Mouse (Mus musculus) forebrain, embryonic 16.5 days (tissue): ENCODE data around the gene Siae. TPM values are rescaled to one million over a fixed set of nuclear protein-coding genes. Genes with fewer than 3 reads are reported as not detected.

Source experiments
- ATAC-seq: fragments of 200-750 bp; cut with Nextera tagmentation; 2 replicates; pipeline ENCODE4 v1.8.0; 2017; ENCODE audit warnings: mild to moderate bottlenecking, moderate library complexity
- H3K27ac ChIP-seq: fragments of 300-500 bp; sonication (generic); 2 replicates; pipeline ENCODE4 v1.5.1; 2014; ENCODE audit warnings: low read length, control low read depth
- H3K27me3 ChIP-seq: fragments of 300-500 bp; sonication (generic); replicated peaks from 2 replicates; pipeline ENCODE4 v1.6.1; 2014; ENCODE audit warnings: low read length; ENCODE audit not compliant: control insufficient read depth, insufficient read depth
- H3K36me3 ChIP-seq: fragments of 300-500 bp; sonication (generic); 2 replicates; pipeline ENCODE4 v1.6.1; 2014; ENCODE audit not compliant: control insufficient read depth, insufficient read depth
- H3K4me1 ChIP-seq: fragments of 300-500 bp; sonication (generic); replicated peaks from 2 replicates; pipeline ENCODE4 v1.6.1; 2014; ENCODE audit warnings: low read length; ENCODE audit not compliant: control insufficient read depth, insufficient read depth
- H3K4me2 ChIP-seq: fragments of 300-500 bp; sonication (generic); 2 replicates; pipeline ENCODE4 v1.6.1; 2014; ENCODE audit warnings: mild to moderate bottlenecking, low read length, control low read depth
- H3K4me3 ChIP-seq: fragments of 300-500 bp; sonication (generic); replicated peaks from 2 replicates; pipeline ENCODE4 v1.5.1; 2014; ENCODE audit warnings: mild to moderate bottlenecking, low read length, control low read depth
- H3K9ac ChIP-seq: fragments of 300-500 bp; sonication (generic); replicated peaks from 2 replicates; pipeline ENCODE4 v1.6.1; 2014; ENCODE audit warnings: low read depth, low read length, control low read depth
- H3K9me3 ChIP-seq: fragments of 300-500 bp; sonication (generic); 2 replicates; pipeline ENCODE4 v1.6.1; 2016; ENCODE audit warnings: low read length; ENCODE audit not compliant: control insufficient read depth
- WGBS: fragments of 180-500 bp; shearing (Covaris S2); extraction: QIAGEN DNeasy Blood & Tissue Kit; methylation state at CpG from one replicate; pipeline ENCODE4 v1.1.7; 2014; 5-methylcytosine and 5-hydroxymethylcytosine counted together
- polyA plus RNA-seq: library from polyadenylated mRNA; unstranded; fragments of >200 nt; fragmentation: Nextera tagmentation; extraction: Ambion mirVana; gene quantifications from 2 replicates; pipeline ENCODE4 v1.2.1, GENCODE M21; 2015

Gene Siae
- polyA plus RNA-seq, 1 experiment from 2014 or later: 9.2 TPM

DNA sequence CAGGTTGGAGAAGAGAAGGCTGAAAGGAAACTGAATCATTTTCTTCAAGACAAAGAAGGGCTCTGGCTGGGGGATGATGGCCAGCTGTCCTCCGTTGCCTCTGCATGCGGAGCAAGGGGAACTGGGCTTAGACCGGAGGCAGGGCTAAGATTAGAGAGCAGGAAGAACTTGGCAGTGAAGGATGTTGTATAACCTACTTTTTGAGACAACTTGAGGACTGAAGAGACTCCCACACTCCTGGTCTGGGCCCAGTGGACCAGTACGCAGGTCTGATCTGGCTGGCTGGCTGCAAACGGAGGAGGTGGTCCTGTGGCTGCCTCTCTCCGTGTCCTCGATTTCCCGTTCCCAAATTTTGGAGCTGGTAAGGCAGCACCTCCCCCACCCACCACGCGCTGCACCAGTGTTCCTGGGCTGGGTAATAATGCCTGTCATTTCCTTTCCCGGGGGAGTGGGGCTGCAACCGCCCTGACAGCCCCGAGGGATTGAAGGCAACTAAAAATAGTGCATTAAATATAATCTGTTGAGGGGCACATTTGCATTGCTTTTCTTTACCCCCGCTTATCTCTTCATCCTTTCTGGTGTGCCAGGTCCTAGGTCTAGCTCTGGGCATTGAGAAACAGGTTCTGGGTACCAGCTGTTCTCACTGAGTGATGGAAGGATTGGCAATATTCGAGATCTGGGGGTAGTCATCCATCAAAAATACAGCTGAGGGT is 12.6 kb downstream of the Siae start:
- Histone ChIP-seq H3K9me3 (no peaks in the 10 kb centered on the region), H3K4me1 (peaks cover 8% of the 10 kb centered on the region), H3K9ac (no peak overlapping the region), H3K27ac (no peak overlapping the region), H3K4me2 (no peak overlapping the region), H3K36me3 (no peaks in the 10 kb centered on the region), H3K27me3 (no peaks in the 10 kb centered on the region; the same call in 1 of the 2 replicates), H3K4me3 (no peak overlapping the region)
- peak; percentile 68 for ATAC-seq
- 44% methylated on average over 15 of the region's 15 CpGs for WGBS

- Histone ChIP-seq H3K4me2 (no peak overlapping the region), H3K4me3 (no peak overlapping the region), H3K27ac (no peak overlapping the region), H3K9ac (no peak overlapping the region), H3K36me3 (no peaks in the 10 kb centered on the region), H3K4me1 (peaks cover 8% of the 10 kb centered on the region), H3K27me3 (no peaks in the 10 kb centered on the region; the same call in 1 of the 2 replicates), H3K9me3 (no peaks in the 10 kb centered on the region)
- ATAC-seq: peak; percentile 54
- WGBS: 43% methylated on average over 4 of the region's 4 CpGs
Observed at GRCm38 (mm10) chr9:37568605-37569214, 13.2 kb downstream of the Siae start.

DNA sequence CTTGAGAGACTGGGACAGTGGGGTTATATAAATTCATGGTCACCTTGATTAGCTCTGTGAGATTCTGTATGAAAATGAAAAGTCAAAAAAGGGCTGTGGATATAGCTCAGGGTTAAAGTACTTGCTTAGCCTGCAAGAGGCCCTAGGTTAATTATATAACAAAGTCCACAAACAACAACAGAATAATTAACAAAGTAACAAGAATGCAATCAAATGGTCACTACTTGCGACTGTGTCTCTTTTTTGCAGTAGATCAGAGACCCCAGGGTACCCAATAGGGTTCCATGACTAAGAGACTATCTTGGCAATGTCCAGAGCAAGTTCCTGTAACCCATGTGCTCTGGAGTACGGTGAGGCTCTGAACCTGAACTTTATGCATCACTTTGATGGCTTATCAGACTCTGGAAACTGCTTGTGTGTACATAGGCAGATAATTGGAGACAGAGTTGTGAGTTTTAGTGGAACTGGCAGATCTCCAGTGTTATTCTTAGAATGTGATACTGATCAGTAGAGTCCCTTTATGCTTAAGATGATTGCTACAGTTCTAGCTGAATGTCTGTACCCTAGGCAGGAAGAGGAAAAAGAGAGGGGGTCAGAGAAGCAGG is 13.8 kb downstream of the Siae start:
- H3K4me1 ChIP-seq: peaks cover 8% of the 10 kb centered on the region
- H3K36me3 ChIP-seq: no peaks in the 10 kb centered on the region
- H3K4me2 ChIP-seq: no peak overlapping the region
- H3K4me3 ChIP-seq: no peak overlapping the region
- no peak overlapping the region for H3K9ac ChIP-seq
- no peaks in the 10 kb centered on the region for H3K9me3 ChIP-seq
- 79% methylated on average over 2 of the region's 2 CpGs for WGBS
- no peak for ATAC-seq
- no peak overlapping the region for H3K27ac ChIP-seq
- no peaks in the 10 kb centered on the region; the same call in 1 of the 2 replicates for H3K27me3 ChIP-seq

DNA sequence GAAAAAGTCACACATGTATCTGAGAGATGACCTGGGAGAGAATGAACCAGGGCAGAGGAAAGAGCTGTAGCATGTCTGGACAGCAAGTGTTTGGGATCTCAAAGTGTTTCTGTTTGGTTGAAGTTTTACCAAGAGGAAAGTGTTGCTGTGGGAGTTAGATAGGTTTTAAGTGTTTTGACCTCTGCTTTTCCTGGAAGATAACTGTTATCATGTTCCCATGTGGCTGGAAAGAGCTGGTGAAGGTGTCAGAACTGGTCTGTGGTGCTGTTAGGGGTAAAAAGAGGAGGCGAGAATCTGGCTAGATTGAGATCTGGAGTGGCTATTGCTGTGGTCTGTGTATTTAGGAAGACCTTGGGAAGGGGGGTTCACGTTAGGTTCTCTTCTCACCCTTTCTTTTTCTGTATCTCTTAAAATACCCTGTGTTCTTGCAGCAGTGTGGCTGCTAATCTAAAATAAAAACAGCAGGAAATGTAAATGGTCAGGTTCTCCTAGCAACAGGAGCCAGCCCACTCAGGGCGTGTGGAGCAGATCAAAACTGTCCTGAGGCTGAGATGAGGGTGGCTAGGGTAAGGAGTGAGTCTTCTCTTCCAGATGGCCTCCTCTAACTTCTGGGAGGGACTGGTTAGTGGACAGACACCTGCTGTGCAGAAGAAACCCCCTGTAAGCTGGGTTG is 16.8 kb downstream of the Siae start:
- Histone ChIP-seq H3K9me3 (no peaks in the 10 kb centered on the region), H3K4me2 (no peak overlapping the region), H3K36me3 (no peaks in the 10 kb centered on the region), H3K4me1 (peaks cover 22% of the 10 kb centered on the region), H3K27ac (no peak overlapping the region), H3K27me3 (no peaks in the 10 kb centered on the region; the same call in 1 of the 2 replicates), H3K9ac (no peak overlapping the region), H3K4me3 (no peak overlapping the region)
- WGBS: 61% methylated on average over 3 of the region's 3 CpGs
- ATAC-seq: no peak

- Histone ChIP-seq H3K4me1 (peaks cover 14% of the 10 kb centered on the region), H3K9ac (no peak overlapping the region), H3K27ac (peak overlapping the region; percentile 80), H3K4me2 (peak overlapping the region; percentile 34), H3K4me3 (no peak overlapping the region), H3K27me3 (no peaks in the 10 kb centered on the region; the same call in 1 of the 2 replicates), H3K9me3 (no peaks in the 10 kb centered on the region), H3K36me3 (no peaks in the 10 kb centered on the region)
- peak; percentile 92 for ATAC-seq
- whole genome bisulfite sequencing: 26% methylated on average over 14 of the region's 14 CpGs
Observed at GRCm38 (mm10) chr9:37576436-37576930, 21.0 kb downstream of the Siae start.

DNA sequence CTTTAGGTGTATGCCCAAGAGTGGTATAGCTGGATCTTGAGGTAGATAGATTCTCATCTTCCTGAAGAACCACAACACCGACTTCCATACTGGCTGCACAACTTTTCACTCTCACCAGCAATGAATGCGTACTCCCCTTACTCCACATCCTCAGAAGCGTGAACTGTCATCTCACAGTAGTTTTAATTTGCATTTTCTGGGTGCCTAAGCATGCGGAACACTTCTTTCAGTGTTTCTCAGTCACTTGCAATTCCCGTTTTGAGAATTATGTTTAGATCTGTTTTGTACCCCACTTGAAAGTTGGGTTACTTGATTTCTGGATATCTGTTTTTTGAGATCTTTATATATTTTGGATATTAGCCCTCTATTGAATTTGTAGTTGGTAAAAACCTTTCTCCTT is 28.1 kb downstream of the Siae start:
- no peak overlapping the region for H3K9ac ChIP-seq
- WGBS: 83% methylated on average over 5 of the region's 5 CpGs
- no peaks in the 10 kb centered on the region for H3K36me3 ChIP-seq
- H3K4me1 ChIP-seq: no peaks in the 10 kb centered on the region
- no peak for ATAC-seq
- no peaks in the 10 kb centered on the region for H3K27me3 ChIP-seq
- H3K9me3 ChIP-seq: no peaks in the 10 kb centered on the region
- no peak overlapping the region for H3K4me3 ChIP-seq
- no peak overlapping the region for H3K4me2 ChIP-seq
- H3K27ac ChIP-seq: no peak overlapping the region

GRCm38 (mm10) chr9:37586718-37587117 is 31.2 kb downstream of the Siae start:
- 65% methylated on average over 4 of the region's 4 CpGs for WGBS
- Histone ChIP-seq H3K4me3 (no peak overlapping the region), H3K9me3 (no peaks in the 10 kb centered on the region), H3K4me2 (no peak overlapping the region), H3K4me1 (no peaks in the 10 kb centered on the region), H3K27ac (no peak overlapping the region), H3K36me3 (no peaks in the 10 kb centered on the region), H3K27me3 (no peaks in the 10 kb centered on the region), H3K9ac (no peak overlapping the region)
- ATAC-seq: peak; percentile 45; the same call in 1 of the 2 replicates

- H3K9me3 ChIP-seq: no peaks in the 10 kb centered on the region
- H3K4me2 ChIP-seq: no peak overlapping the region
- no peak for ATAC-seq
- H3K4me1 ChIP-seq: no peaks in the 10 kb centered on the region
- no peak overlapping the region for H3K4me3 ChIP-seq
- no peak overlapping the region for H3K27ac ChIP-seq
- no peak overlapping the region for H3K9ac ChIP-seq
- no peaks in the 10 kb centered on the region for H3K27me3 ChIP-seq
- no peaks in the 10 kb centered on the region for H3K36me3 ChIP-seq
- 88% methylated on average over 4 of the region's 4 CpGs for WGBS
Observed at GRCm38 (mm10) chr9:37590381-37590780, 34.9 kb downstream of the Siae start.

- Histone ChIP-seq H3K9me3 (no peaks in the 10 kb centered on the region), H3K4me1 (no peaks in the 10 kb centered on the region), H3K36me3 (no peaks in the 10 kb centered on the region), H3K9ac (no peak overlapping the region), H3K4me3 (no peak overlapping the region), H3K27me3 (no peaks in the 10 kb centered on the region), H3K4me2 (no peak overlapping the region), H3K27ac (no peak overlapping the region)
- 64% methylated on average over 2 of the region's 2 CpGs for WGBS
- no peak for ATAC-seq
Observed at GRCm38 (mm10) chr9:37592025-37592424, 36.5 kb downstream of the Siae start.
